Mouse (Mus musculus) bone marrow macrophage, adult 2 months (primary cell): Measurements from ENCODE around the gene Slc17a1.

Source experiments
- CTCF ChIP-seq: IDR thresholded peaks from 2 replicates; pipeline ENCODE4 v1.5.1; 2012; ENCODE audit warnings: low read depth, mild to moderate bottlenecking, low read length, moderate library complexity
- POLR2A ChIP-seq: IDR thresholded peaks from 2 replicates; pipeline ENCODE4 v1.6.1; 2012; ENCODE audit warnings: mild to moderate bottlenecking, low read depth, low read length, borderline replicate concordance

DNA sequence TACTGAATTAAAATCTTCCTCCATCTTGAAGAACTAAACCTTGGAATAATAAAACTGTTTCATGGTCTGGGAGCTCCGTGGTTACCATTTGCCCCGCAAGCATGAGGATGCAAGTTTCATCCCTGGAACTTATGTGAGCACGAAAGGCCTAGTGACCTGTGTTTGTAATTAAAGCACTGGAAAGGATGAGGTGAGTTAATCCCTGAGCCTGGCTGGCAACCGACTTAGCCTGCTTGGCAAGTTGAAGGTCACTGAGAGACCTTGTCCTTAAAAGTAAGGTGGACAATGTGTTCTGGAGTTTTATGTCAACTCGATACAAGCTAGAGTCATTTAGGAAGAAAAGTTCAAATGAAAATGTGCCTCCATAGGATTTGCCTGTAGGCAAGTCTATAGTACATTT, 32.7 kb upstream of the Slc17a1 start:
- TF ChIP-seq CTCF (no peak), POLR2A (no peak)
